Mouse (Mus musculus) liver, postnatal 0 days (tissue): ENCODE measurements around the gene Il12a.

Experiments
- CTCF ChIP-seq: sonication (generic); IDR thresholded peaks from 2 replicates; pipeline ENCODE4 v1.5.1; 2016; ENCODE audit warnings: antibody characterized with exemption, low read depth
- EP300 ChIP-seq: IDR thresholded peaks from 2 replicates; pipeline ENCODE4 v1.6.1; 2016; ENCODE audit warnings: antibody characterized with exemption, low read depth, mild to moderate bottlenecking

GRCm38 (mm10) chr3:68692600-68693225 lies 2.3 kb downstream of the Il12a start:
- TF ChIP-seq CTCF (no peak), EP300 (no peak)
